Mouse (Mus musculus) bone marrow, adult 2 months (tissue): ENCODE results near the gene 2310034G01Rik. TPM values are rescaled to one million over a fixed set of nuclear protein-coding genes. Genes with fewer than 3 reads are reported as not detected.

Source experiments
- H3K27ac ChIP-seq: fragments of 200-500 bp; 2 replicates; pipeline ENCODE4 v1.5.1; 2012; ENCODE audit warnings: low read depth, mild to moderate bottlenecking, control low read depth, inconsistent platforms, low read length; ENCODE audit not compliant: control insufficient read depth, poor library complexity, insufficient read depth
- H3K4me1 ChIP-seq: fragments of 200-500 bp; 2 replicates; pipeline ENCODE4 v1.6.1; 2011; ENCODE audit warnings: low read length; ENCODE audit not compliant: control insufficient read depth, insufficient read depth
- H3K4me3 ChIP-seq: fragments of 200-500 bp; replicated peaks from 2 replicates; pipeline ENCODE3; 2011; ENCODE audit warnings: mild to moderate bottlenecking, low read depth, low read length, control low read depth; ENCODE audit not compliant: control insufficient read depth
- CTCF ChIP-seq: fragments of 200-500 bp; IDR thresholded peaks from 2 replicates; pipeline ENCODE4 v1.5.1; 2011; ENCODE audit warnings: low read length, control low read depth; ENCODE audit not compliant: control insufficient read depth, insufficient read depth
- POLR2A ChIP-seq: fragments of 200-500 bp; IDR thresholded peaks from 2 replicates; pipeline ENCODE4 v1.6.1; 2011; ENCODE audit warnings: low read depth, mild to moderate bottlenecking, control low read depth, low read length, borderline replicate concordance; ENCODE audit not compliant: control insufficient read depth
- WGBS: fragments of 180-500 bp; shearing (Covaris S2); methylation state at CpG from one replicate; pipeline ENCODE4 v1.1.7; 2018; 5-methylcytosine and 5-hydroxymethylcytosine counted together
- polyA plus RNA-seq: library from polyadenylated mRNA; stranded (reverse); fragments of >200 nt; gene quantifications from 2 replicates; pipeline ENCODE4 v1.2.4, GENCODE M21; 2011; ENCODE audit warnings: low replicate concordance; ENCODE audit not compliant: missing spikeins, insufficient read depth, insufficient read length

Gene 2310034G01Rik
- polyA plus RNA-seq, 1 experiment: 1.1 TPM

GRCm38 (mm10) chr19:46369204-46369603, 19.1 kb upstream of the 2310034G01Rik start:
- 17% methylated on average over 4 of the region's 4 CpGs for WGBS
- Histone ChIP-seq H3K4me3 (no peak overlapping the region), H3K27ac (no peak overlapping the region), H3K4me1 (no peaks in the 10 kb centered on the region)
- no peak for TF ChIP-seq POLR2A
- peak; percentile 64 for TF ChIP-seq CTCF

- no peak overlapping the region for H3K4me3 ChIP-seq
- peaks cover 3% of the 10 kb centered on the region; the same call in 1 of the 2 replicates for H3K4me1 ChIP-seq
- TF ChIP-seq POLR2A (no peak), CTCF (no peak)
- no peak overlapping the region for H3K27ac ChIP-seq
- WGBS: 63% methylated on average over 23 of the region's 23 CpGs
Measured at GRCm38 (mm10) chr19:46367798-46368590, 17.9 kb upstream of the 2310034G01Rik start.

GRCm38 (mm10) chr19:46363294-46364009, 13.3 kb upstream of the 2310034G01Rik start:
- Histone ChIP-seq H3K27ac (no peak overlapping the region), H3K4me1 (peaks cover 3% of the 10 kb centered on the region; the same call in 1 of the 2 replicates), H3K4me3 (no peak overlapping the region)
- 33% methylated on average over 11 of the region's 11 CpGs for WGBS
- TF ChIP-seq CTCF: no peak
- no peak for TF ChIP-seq POLR2A

GRCm38 (mm10) chr19:46362104-46362503, 12.0 kb upstream of the 2310034G01Rik start:
- H3K27ac ChIP-seq: no peak overlapping the region
- H3K4me3 ChIP-seq: no peak overlapping the region
- TF ChIP-seq CTCF (no peak), POLR2A (no peak)
- H3K4me1 ChIP-seq: peaks cover 3% of the 10 kb centered on the region; the same call in 1 of the 2 replicates
- 69% methylated on average over 8 of the region's 8 CpGs for WGBS

GRCm38 (mm10) chr19:46358381-46358780, 8.3 kb upstream of the 2310034G01Rik start:
- H3K4me1 ChIP-seq: peaks cover 3% of the 10 kb centered on the region
- TF ChIP-seq POLR2A (no peak), CTCF (no peak)
- no peak overlapping the region for H3K4me3 ChIP-seq
- H3K27ac ChIP-seq: peak overlapping the region; percentile 20; the same call in 1 of the 2 replicates
- WGBS: 19% methylated on average over 4 of the region's 4 CpGs

- peak overlapping the region; percentile 9; the same call in 1 of the 2 replicates for H3K27ac ChIP-seq
- TF ChIP-seq POLR2A (no peak), CTCF (no peak)
- H3K4me1 ChIP-seq: peaks cover 2% of the 10 kb centered on the region
- 2% methylated on average over 25 of the region's 25 CpGs for WGBS
- H3K4me3 ChIP-seq: peak overlapping the region; percentile 81
Measured at GRCm38 (mm10) chr19:46357344-46358280, 7.5 kb upstream of the 2310034G01Rik start.

- H3K4me1 ChIP-seq: peaks cover 2% of the 10 kb centered on the region
- H3K27ac ChIP-seq: peak overlapping the region; percentile 54
- TF ChIP-seq CTCF (no peak), POLR2A (peak; percentile 46; the same call in 1 of the 2 replicates)
- peak overlapping the region; percentile 81 for H3K4me3 ChIP-seq
- under 1% methylated on average over 29 of the region's 29 CpGs for WGBS
Measured at GRCm38 (mm10) chr19:46356701-46357138, 6.6 kb upstream of the 2310034G01Rik start.

GRCm38 (mm10) chr19:46349550-46349949, 552 bp downstream of the 2310034G01Rik start:
- H3K4me3 ChIP-seq: no peak overlapping the region
- H3K4me1 ChIP-seq: peaks cover 4% of the 10 kb centered on the region
- TF ChIP-seq CTCF (no peak), POLR2A (no peak)
- no peak overlapping the region for H3K27ac ChIP-seq
- 54% methylated on average over 6 of the region's 6 CpGs for WGBS
